Comparison of ENCODE assay signal across 8 mouse cellular contexts in genomic region chrX:12089353-12090081, GRCm38 (mm10).
DNase-seq lines count a peak whose midpoint lies in the region; ATAC-seq lines count a peak whose summit lies in the region.

No protein-coding gene starts in this region.

- no peaks in the 10 kb centered on the region for H3K36me3 ChIP-seq in embryonic facial prominence, embryonic 14.5 days (ENCODE audit: control insufficient read depth, insufficient read depth, low read length)
- H3K36me3 ChIP-seq in heart, embryonic 16.5 days (ENCODE audit: control insufficient read depth, insufficient read depth) = no peaks in the 10 kb centered on the region

- peak overlapping the region; percentile 17 for H3K4me3 ChIP-seq in embryonic facial prominence, embryonic 14.5 days (ENCODE audit: low read depth, low read length)
- H3K4me3 ChIP-seq in heart, embryonic 16.5 days (ENCODE audit: low read length) = peak overlapping the region; percentile 32

- H3K27ac ChIP-seq in embryonic facial prominence, embryonic 14.5 days (replicated peaks; ENCODE audit: low read depth, low read length) = peak overlapping the region; percentile 81
- H3K27ac ChIP-seq in heart, embryonic 16.5 days (ENCODE audit: low read length) = peak overlapping the region; percentile 95

- ATAC-seq in embryonic facial prominence, embryonic 14.5 days (ENCODE audit: low read depth) = no peak
- no peak for ATAC-seq in heart, embryonic 16.5 days (replicated peaks; ENCODE audit: extremely low read depth, insufficient read depth, low FRiP score)

- H3K4me2 ChIP-seq in embryonic facial prominence, embryonic 14.5 days (ENCODE audit: low read depth, low read length) = peak overlapping the region; percentile 88
- peak overlapping the region; percentile 77 for H3K4me2 ChIP-seq in heart, embryonic 16.5 days (ENCODE audit: low read depth, low read length)

- no peaks in the 10 kb centered on the region for H3K9me3 ChIP-seq in embryonic facial prominence, embryonic 14.5 days (ENCODE audit: control insufficient read depth, low read length)
- no peaks in the 10 kb centered on the region for H3K9me3 ChIP-seq in heart, embryonic 16.5 days (replicated peaks; ENCODE audit: control insufficient read depth, low read length)

- no peak overlapping the region for H3K9ac ChIP-seq in embryonic facial prominence, embryonic 14.5 days (ENCODE audit: low read depth, low read length)
- H3K9ac ChIP-seq in heart, embryonic 16.5 days (ENCODE audit: low read length) = peak overlapping the region; percentile 54

- H3K27me3 ChIP-seq in embryonic facial prominence, embryonic 14.5 days (replicated peaks; ENCODE audit: control insufficient read depth, insufficient read depth, low read length) = peaks cover 92% of the 10 kb centered on the region
- H3K27me3 ChIP-seq in heart, embryonic 16.5 days (ENCODE audit: control insufficient read depth, insufficient read depth, low read length) = peaks cover 59% of the 10 kb centered on the region

- WGBS in embryonic facial prominence, embryonic 14.5 days = 10% methylated on average over 32 of the region's 52 CpGs
- WGBS in heart, embryonic 16.5 days = 3% methylated on average over 46 of the region's 52 CpGs

- peaks cover 10% of the 10 kb centered on the region; the same call in 1 of the 2 replicates for H3K4me1 ChIP-seq in embryonic facial prominence, embryonic 14.5 days (ENCODE audit: control insufficient read depth, insufficient read depth, low read length)
- H3K4me1 ChIP-seq in heart, embryonic 16.5 days (ENCODE audit: control insufficient read depth, insufficient read depth, low read length) = peaks cover 27% of the 10 kb centered on the region

- peak; percentile 47 for DNase-seq in A20 (ENCODE audit: low read depth, low spot score)
- DNase-seq in MEL-GATA-1-ER (ENCODE audit: extremely low read depth, low read depth) = peak; percentile 45
- no peak for DNase-seq in embryonic facial prominence, embryonic 14.5 days (ENCODE audit: low spot score)
- DNase-seq in kidney, postnatal 14 days = peak; percentile 74
- DNase-seq in lung, postnatal 36 days = peak; percentile 50
- DNase-seq in retina, postnatal 1 day = peak; percentile 81
- DNase-seq in urinary bladder, postnatal 36 days (ENCODE audit: low spot score in 2 of 2) = peak; percentile 17 to 54
